Mouse (Mus musculus) liver, embryonic 16.5 days (tissue): ENCODE results near the gene Slc39a2. TPM values are rescaled to one million over a fixed set of nuclear protein-coding genes. Genes with fewer than 3 reads are reported as not detected.

ENCODE experiments used
- ATAC-seq: fragments of 200-750 bp; cut with Nextera tagmentation; 2 replicates; pipeline ENCODE4 v1.8.0; 2017; ENCODE audit warnings: low read depth, mild to moderate bottlenecking, moderate number of reproducible peaks, moderate library complexity
- H3K27ac ChIP-seq: fragments of 300-500 bp; sonication (generic); 2 replicates; pipeline ENCODE4 v1.5.1; 2014; ENCODE audit warnings: mild to moderate bottlenecking, low read length
- H3K27me3 ChIP-seq: fragments of 300-500 bp; sonication (generic); 2 replicates; pipeline ENCODE4 v1.6.1; 2014; ENCODE audit warnings: low read depth, low read length, mixed read lengths; ENCODE audit not compliant: control insufficient read depth, insufficient read depth
- H3K36me3 ChIP-seq: fragments of 300-500 bp; sonication (generic); 2 replicates; pipeline ENCODE4 v1.6.1; 2014; ENCODE audit warnings: mild to moderate bottlenecking; ENCODE audit not compliant: control insufficient read depth, insufficient read depth
- H3K4me1 ChIP-seq: fragments of 300-500 bp; sonication (generic); 2 replicates; pipeline ENCODE4 v1.6.1; 2014; ENCODE audit warnings: low read depth, low read length, mixed read lengths; ENCODE audit not compliant: control insufficient read depth
- H3K4me2 ChIP-seq: fragments of 300-500 bp; sonication (generic); 2 replicates; pipeline ENCODE4 v1.6.1; 2014; ENCODE audit warnings: low read depth, low read length, mixed read lengths
- H3K4me3 ChIP-seq: fragments of 300-500 bp; sonication (generic); 2 replicates; pipeline ENCODE4 v1.5.1; 2014; ENCODE audit warnings: low read depth, mild to moderate bottlenecking, low read length
- H3K9ac ChIP-seq: fragments of 300-500 bp; sonication (generic); 2 replicates; pipeline ENCODE4 v1.6.1; 2014; ENCODE audit warnings: low read depth, low read length
- H3K9me3 ChIP-seq: fragments of 300-500 bp; sonication (generic); replicated peaks from 2 replicates; pipeline ENCODE4 v1.6.1; 2016; ENCODE audit warnings: low read length; ENCODE audit not compliant: control insufficient read depth
- WGBS: fragments of 180-500 bp; shearing (Covaris S2); extraction: QIAGEN DNeasy Blood & Tissue Kit; methylation state at CpG from one replicate; pipeline ENCODE4 v1.1.7; 2014; ENCODE audit not compliant: insufficient replicate concordance; 5-methylcytosine and 5-hydroxymethylcytosine counted together
- polyA plus RNA-seq: library from polyadenylated mRNA; unstranded; fragments of >200 nt; fragmentation: Nextera tagmentation; extraction: Ambion mirVana; gene quantifications from 2 replicates; pipeline ENCODE4 v1.2.1, GENCODE M21; 2015

Slc39a2 gene
- polyA plus RNA-seq, 1 experiment from 2014 or later: 0.09 TPM

DNA sequence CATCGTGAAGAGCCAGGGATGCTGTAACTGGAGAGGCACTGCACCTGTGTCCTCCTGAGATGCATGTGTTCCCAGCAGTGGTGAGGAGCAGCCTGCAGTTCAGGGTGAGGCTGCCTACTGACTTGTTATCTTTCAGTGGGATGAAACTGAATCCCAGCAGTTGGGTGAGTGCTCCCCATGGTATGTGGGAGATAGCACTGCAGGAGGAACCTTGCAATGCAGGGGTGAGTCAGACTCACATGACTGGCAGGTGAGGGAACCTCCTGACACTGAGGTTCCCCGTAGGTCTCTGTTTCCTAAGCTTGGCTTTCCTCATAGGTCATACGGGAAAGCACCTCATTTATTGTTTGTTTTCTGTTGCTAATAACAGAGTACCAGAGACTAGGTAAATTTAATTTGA lies 15.2 kb upstream of the Slc39a2 start:
- H3K27ac ChIP-seq: no peak overlapping the region
- H3K4me1 ChIP-seq: no peaks in the 10 kb centered on the region
- no peaks in the 10 kb centered on the region for H3K36me3 ChIP-seq
- no peaks in the 10 kb centered on the region for H3K27me3 ChIP-seq
- no peak for ATAC-seq
- WGBS: 51% methylated on average over 3 of the region's 3 CpGs
- no peak overlapping the region for H3K4me2 ChIP-seq
- no peak overlapping the region for H3K9ac ChIP-seq
- H3K9me3 ChIP-seq: no peaks in the 10 kb centered on the region
- no peak overlapping the region for H3K4me3 ChIP-seq

DNA sequence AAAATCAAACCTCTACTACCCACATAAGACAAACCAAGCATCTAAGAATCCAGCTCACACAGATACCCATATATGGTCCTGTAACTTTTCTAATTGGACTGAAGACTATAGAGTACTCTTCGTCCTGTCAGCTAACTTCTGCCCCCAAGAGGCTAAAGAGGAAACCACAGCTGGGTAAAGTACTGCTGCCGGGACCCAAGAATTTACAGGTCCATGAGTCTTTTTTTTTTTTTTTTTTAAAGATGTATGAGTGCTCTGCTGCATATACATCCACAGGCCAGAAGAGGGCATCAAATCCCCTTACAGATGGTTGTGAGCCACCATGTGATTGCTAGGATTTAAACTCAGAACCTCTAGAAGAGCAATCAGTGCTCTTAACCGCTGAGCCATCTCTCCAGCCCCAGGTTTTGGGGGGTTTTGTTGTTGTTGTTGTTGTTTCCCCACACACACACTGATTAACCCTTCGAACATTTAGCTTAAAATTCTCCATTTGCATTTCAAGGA lies 9.1 kb upstream of the Slc39a2 start:
- no peak overlapping the region for H3K9ac ChIP-seq
- 1% methylated on average over 4 of the region's 4 CpGs for WGBS
- no peak for ATAC-seq

DNA sequence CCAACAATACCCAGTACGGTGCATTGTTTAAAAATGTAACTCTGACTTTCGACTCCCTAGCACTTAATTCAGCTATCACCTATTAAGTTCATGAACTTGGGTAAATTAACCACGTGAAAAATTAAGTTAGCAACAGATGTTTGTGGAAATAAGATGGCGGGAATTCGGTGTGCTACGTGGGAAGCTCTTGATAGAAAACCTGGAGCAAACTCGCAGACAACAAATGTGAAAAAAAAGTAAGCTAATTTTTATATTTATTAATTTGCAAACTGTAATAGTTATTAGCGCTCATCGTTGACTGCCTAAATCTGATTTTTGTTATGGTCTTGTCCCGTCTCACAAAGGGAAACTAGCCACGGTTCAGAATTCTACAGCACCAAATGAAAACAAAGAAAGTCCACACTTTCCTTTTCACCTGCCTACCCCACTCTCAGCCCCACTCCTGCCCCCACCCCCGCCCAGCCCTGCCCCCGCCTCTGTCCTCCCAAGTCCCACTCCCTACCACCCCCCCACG lies 8.6 kb upstream of the Slc39a2 start:
- peak; percentile 2 for ATAC-seq
- 0 out of 2 replicates have a peak overlapping the region, but pooled peaks have one; percentile 23 for H3K9ac ChIP-seq

More for the DNA sequence above, 9.1 kb upstream of the Slc39a2 start:
- H3K36me3 ChIP-seq: peaks cover under 1% of the 10 kb centered on the region; the same call in 1 of the 2 replicates
- peaks cover 7% of the 10 kb centered on the region for H3K4me1 ChIP-seq
- H3K4me2 ChIP-seq: peak overlapping the region; percentile 73
- H3K27ac ChIP-seq: no peak overlapping the region
- H3K9me3 ChIP-seq: no peaks in the 10 kb centered on the region
- no peaks in the 10 kb centered on the region for H3K27me3 ChIP-seq
- H3K4me3 ChIP-seq: peak overlapping the region; percentile 72

DNA sequence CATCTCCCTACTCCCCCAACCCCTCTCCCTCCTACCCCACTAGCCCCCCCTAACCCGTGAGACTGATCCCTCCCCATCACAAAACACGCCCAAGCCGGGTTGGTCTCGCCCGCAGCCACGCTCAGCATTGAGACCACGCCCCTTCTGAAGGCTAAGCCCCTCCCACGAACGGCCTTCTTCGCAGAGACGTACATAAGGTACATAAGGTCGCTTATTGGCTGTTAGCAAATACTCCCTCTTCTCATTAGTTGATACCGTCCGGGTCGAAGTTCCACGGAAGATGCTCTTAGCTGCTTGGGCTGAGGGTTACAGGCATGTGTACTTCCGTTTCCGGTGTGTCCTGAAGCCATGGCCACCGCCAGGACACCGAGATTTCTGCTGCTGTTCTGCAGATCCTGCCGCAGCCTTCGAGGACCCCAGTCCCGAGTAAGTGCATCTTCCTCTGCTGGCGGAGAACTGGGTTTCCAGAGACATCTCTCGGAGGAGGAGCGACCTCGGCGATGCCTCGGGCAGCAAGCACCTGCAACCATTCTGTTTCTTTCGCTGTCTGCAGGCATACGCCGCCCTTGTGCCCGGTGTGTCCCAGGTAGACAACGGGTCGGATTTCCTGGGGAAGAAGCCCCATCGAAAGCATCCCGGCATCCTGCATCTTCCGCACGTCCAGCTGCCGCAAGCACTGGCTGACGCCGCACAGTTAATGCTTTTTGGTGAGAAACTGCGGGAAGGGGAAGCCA lies 7.9 kb upstream of the Slc39a2 start, which contains the start of gene Mettl17:
Gene Mettl17, plus strand, starts transcription at position 245 of the 734 bp plus-strand sequence.
- Histone ChIP-seq H3K27me3 (no peaks in the 10 kb centered on the region), H3K4me3 (peak within 1 kb of the TSS; percentile 72), H3K4me1 (peaks cover 7% of the 10 kb centered on the region), H3K9ac (peak within 1 kb of the TSS; percentile 64), H3K4me2 (peak within 1 kb of the TSS; percentile 73), H3K27ac (peak within 1 kb of the TSS; percentile 48; the same call in 1 of the 2 replicates), H3K36me3 (peaks cover 8% of the 10 kb centered on the region), H3K9me3 (no peaks in the 10 kb centered on the region)
- WGBS: under 1% methylated on average over 43 of the region's 43 CpGs
- ATAC-seq: peak; percentile 97

More for the DNA sequence above, 8.6 kb upstream of the Slc39a2 start:
- Histone ChIP-seq H3K27ac (peak overlapping the region; percentile 33; the same call in 1 of the 2 replicates), H3K27me3 (no peaks in the 10 kb centered on the region), H3K4me1 (peaks cover 7% of the 10 kb centered on the region), H3K9me3 (no peaks in the 10 kb centered on the region), H3K4me3 (peak overlapping the region; percentile 72), H3K4me2 (peak overlapping the region; percentile 73), H3K36me3 (peaks cover 4% of the 10 kb centered on the region)
- 2% methylated on average over 14 of the region's 14 CpGs for WGBS

DNA sequence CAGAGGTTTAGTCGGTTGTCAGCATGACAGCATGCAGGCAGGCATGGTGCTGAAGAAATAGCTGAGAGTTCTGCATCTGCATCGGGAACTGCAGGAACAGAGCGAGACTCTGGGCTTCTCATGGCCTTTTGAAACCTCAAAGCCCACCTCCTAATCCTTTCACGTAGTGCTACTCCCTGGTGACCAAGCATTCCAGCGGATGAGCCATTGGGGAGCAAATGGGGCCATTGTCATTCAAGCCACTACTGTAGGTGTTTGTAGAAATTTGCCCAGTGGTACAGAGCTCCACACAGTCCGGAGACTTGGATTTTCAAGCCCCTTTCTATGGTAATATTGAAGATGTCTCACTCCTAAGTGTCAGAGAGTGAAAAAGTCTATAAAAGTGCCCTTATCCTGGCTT lies 6.6 kb upstream of the Slc39a2 start:
- Histone ChIP-seq H3K4me2 (no peak overlapping the region), H3K27ac (no peak overlapping the region), H3K36me3 (peaks cover 17% of the 10 kb centered on the region), H3K4me1 (peaks cover 7% of the 10 kb centered on the region), H3K9ac (no peak overlapping the region), H3K4me3 (no peak overlapping the region), H3K27me3 (no peaks in the 10 kb centered on the region), H3K9me3 (no peaks in the 10 kb centered on the region)
- WGBS: 67% methylated on average over 6 of the region's 6 CpGs
- ATAC-seq: no peak

DNA sequence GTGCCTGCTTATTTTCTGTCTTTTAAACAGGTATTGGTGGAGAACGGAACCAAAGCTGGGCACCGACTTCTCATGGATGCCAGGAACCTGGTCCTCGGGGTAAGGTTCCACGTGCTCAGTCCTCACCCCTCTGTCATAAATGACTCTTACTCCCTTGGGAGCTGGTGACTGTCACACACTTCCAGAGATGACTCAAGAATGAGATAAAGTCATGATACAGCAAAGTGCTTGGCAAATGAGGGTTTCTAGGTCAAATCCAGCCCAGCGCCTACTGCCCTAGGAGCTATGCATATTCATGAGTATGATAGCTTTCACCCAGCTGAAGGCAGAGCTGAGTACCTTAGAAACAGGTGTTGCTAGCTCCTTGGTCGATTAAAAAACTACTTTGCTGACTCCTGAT lies 2.9 kb upstream of the Slc39a2 start:
- Histone ChIP-seq H3K9ac (no peak overlapping the region), H3K36me3 (peaks cover 25% of the 10 kb centered on the region), H3K27me3 (no peaks in the 10 kb centered on the region), H3K4me3 (no peak overlapping the region), H3K4me2 (no peak overlapping the region), H3K9me3 (no peaks in the 10 kb centered on the region), H3K27ac (no peak overlapping the region), H3K4me1 (peaks cover 16% of the 10 kb centered on the region)
- ATAC-seq: no peak
- WGBS: 77% methylated on average over 6 of the region's 6 CpGs

DNA sequence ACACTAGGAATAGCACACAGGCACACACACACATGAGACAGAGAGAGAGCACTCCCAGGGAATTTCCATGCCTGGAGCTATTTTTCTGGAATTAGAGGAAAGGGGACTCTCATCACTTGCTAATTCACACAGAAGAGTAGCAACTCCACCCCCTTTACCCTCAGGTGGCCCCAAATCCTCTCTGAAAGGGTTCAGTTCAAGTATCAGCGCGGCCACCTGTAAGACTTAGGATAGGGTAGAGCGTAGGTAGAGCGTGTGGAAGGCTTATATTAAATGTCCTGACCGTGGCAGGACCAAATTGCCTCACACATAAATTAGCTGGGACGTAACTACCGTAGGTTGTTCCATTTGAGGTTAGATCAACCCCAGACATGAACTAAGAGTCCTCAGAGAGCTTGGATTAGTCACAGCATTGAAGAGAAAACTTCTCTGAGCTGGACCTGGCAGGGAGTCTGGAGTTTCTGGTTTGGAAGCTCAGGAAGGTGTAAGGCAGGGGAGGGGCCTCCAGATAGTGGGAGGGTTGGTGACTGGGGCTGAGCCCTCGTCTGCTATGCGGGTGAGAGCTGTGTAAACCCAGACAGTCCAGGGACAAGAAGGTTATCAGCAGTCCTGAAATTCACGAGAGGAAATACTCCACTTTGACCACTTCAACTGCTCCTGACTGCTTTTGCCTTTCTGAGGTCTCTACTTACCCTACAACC lies 555 bp downstream of the Slc39a2 start:
- no peak overlapping the region for H3K27ac ChIP-seq
- ATAC-seq: 0 out of 2 replicates have a peak, but pooled peaks have one; percentile 47
- no peak overlapping the region for H3K4me3 ChIP-seq
- no peak overlapping the region for H3K9ac ChIP-seq
- 44% methylated on average over 10 of the region's 10 CpGs for whole genome bisulfite sequencing
- no peaks in the 10 kb centered on the region for H3K9me3 ChIP-seq
- no peaks in the 10 kb centered on the region for H3K27me3 ChIP-seq
- peaks cover 9% of the 10 kb centered on the region for H3K4me1 ChIP-seq
- H3K4me2 ChIP-seq: no peak overlapping the region
- peaks cover 25% of the 10 kb centered on the region for H3K36me3 ChIP-seq

DNA sequence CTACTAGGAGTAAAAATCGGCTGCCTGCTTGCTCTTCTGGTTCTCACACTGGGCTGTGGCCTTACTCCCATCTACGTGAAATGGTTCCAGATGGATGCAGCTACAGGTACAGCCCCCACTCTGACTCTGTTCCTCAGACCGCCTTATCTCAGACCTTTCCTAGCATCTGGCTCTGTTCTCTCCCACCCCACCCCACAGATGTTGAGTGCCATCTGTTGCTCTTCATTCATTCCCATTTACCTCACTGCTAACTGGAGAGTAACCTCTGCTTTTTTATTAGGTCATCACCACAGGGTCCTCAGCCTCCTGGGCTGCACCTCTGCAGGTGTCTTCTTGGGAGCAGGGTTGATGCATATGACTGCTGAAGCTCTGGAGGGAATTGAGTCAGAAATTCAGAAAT lies 1.1 kb downstream of the Slc39a2 start:
- H3K4me3 ChIP-seq: no peak overlapping the region
- no peaks in the 10 kb centered on the region for H3K9me3 ChIP-seq
- H3K9ac ChIP-seq: no peak overlapping the region
- no peaks in the 10 kb centered on the region for H3K27me3 ChIP-seq
- no peak overlapping the region for H3K4me2 ChIP-seq
- 34% methylated on average over 3 of the region's 3 CpGs for WGBS
- H3K27ac ChIP-seq: no peak overlapping the region
- peaks cover 9% of the 10 kb centered on the region for H3K4me1 ChIP-seq
- ATAC-seq: peak; percentile 30; the same call in 1 of the 2 replicates
- H3K36me3 ChIP-seq: peaks cover 23% of the 10 kb centered on the region
